Mouse (Mus musculus) heart, adult 18-20 months (tissue): ENCODE data around the gene 6030408B16Rik. TPM values are rescaled to one million over a fixed set of nuclear protein-coding genes. Genes with fewer than 3 reads are reported as not detected.
"Not testable (repeated sequence)": the region's sequence is repeated elsewhere in the genome, so short reads cannot be mapped to it uniquely, and the experiment has no call there.

Experiments
- DNase-seq, 2 experiments: peaks; one replicate each; pipeline ENCODE4 v3.0.0; 2021 to 2022; ENCODE audit warnings: mixed read lengths in 1 of 2
- total RNA-seq, 2 experiments: library from RNA; stranded (reverse); gene quantifications; 2 replicates each; pipeline ENCODE4 v1.2.3; 2021

Gene 6030408B16Rik
- total RNA-seq, 2 experiments from 2014 or later = 0.69 to 1.1 TPM

- no peak for DNase-seq
Measured at GRCm38 (mm10) chr15:101322106-101322505, 29.1 kb downstream of the 6030408B16Rik start.

DNA sequence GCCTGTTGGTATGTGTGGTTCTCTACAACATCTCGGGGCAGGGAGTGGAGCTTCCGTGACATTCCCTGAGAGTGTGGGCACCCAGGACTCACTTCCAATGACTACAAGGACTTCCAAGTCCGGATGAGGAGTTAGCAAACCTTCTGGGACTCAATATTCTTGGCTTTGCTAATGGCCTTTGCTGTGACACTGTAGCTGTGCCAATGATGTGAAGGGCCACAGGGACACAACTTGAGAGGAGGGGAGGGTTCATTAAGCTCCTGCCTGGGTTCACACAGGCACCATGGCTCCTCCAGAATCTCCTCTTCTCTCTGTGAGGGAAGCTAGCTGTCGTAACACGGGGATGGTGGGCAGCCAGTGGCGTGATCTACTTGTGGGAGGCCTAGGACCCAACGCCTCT is 29.6 kb downstream of the 6030408B16Rik start:
- no peak for DNase-seq

DNA sequence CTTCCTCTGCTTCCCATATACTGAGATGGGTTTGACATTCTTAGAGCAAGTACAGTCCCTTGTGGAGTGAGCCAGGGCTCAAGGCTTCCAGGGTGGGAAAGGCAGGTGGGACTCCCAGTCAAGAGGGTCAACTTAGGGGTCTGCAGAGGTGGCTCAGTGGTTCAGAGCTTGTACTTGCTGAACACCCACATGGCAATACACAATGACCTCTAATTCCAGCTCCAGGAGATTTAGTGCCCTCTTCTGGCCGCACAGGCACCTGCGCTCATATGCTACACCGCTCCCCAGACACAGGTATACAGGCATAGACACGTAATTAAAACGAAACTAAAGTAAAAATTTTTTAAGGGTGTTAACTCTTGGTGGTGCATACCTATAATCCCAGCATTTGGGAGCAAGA is 30.5 kb downstream of the 6030408B16Rik start:
- DNase-seq = no peak

- DNase-seq = not testable (repeated sequence)
Measured at GRCm38 (mm10) chr15:101324409-101324808, 31.4 kb downstream of the 6030408B16Rik start.

DNA sequence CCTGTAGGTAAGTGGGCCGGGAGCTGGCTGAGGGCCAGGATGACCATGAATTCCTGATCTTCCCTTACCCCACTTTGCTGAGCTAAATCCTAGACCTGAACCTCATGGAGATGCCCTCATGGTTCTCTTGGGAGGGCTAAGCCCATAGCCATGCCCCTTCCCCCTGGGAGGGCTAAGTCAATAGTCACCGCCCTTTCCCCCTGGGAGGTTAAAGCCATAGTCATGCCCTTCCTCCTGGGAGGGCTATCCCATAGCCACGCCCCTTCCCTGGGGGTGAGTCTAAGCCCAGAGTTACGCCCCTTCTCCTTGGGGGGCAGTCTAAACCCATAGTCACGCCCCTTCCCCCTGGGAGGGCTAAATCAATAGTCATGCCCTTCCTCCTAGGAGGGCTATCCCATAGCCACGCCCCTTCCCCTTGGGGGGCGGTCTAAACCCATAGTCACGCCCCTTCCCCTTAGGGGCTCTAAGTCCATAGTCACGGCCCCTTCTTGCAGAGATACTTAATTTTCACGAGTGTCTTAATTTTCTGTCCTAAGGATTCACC is 33.1 kb downstream of the 6030408B16Rik start:
- DNase-seq = peak in 1 of 2 experiments; percentile 27

DNA sequence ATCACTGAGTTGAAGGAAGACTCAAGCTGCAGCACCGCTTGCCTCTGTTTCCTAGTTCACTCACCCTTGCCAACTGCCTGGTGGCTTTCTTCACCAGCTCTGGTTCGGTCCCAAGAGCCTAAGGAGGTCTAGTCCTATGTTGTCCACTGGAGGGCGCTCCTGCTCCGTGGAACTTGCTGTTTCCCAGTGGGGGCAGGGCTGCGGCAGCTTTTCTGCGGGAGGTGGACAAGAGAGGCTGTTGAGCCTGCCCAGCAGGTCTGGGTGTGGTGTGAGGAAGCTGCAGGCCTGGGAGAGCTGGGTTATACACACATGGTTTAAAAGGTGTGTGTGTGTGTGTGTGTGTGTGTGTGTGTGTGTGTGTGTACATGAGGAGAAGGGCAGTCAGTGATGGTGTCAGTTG is 34.3 kb downstream of the 6030408B16Rik start:
- peak; percentile 83 to 93 for DNase-seq

- no peak for DNase-seq
Measured at GRCm38 (mm10) chr15:101328876-101329563, 36.0 kb downstream of the 6030408B16Rik start.

DNA sequence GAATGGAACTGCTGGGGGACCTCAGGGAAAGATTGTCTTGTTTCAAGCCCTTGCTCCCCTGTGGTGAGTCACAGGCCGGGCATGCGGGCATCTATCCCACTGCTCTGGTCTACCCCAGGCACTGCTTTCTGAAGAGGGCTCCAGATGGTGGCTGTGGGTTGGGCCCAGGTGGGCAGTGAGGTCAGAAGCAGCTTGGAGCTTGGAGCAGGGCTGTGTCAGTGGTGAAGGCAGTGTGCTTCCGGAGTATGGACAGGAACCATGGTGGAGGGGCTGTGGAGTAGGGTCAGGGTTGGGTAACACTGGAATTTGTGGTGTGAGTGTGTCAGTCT is 36.5 kb downstream of the 6030408B16Rik start:
- no peak for DNase-seq

- no peak for DNase-seq
Measured at GRCm38 (mm10) chr15:101331090-101331489, 38.1 kb downstream of the 6030408B16Rik start.

DNA sequence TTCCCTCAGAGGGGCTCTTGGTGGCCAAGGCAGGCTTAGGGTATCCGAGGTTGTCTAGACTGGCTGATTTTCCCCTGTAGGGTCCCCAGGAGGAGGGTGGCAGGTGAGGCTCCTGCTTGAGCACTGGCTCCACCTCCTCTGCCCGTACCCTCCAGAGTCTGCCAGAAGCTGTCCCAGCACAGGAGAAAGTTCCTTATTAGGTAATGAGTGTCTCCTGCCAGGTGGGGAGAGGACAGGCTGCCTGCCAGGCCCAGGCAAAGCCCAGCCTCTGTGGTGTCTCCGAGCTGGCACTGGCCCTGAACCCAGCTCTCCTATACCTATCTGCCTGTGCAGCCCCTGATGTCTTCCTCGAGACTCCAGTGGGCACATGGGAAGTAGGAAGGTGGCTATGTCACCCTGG is 39.4 kb downstream of the 6030408B16Rik start:
- DNase-seq = peak in 1 of 2 experiments; percentile 57

- no peak for DNase-seq
Measured at GRCm38 (mm10) chr15:101333165-101333564, 40.2 kb downstream of the 6030408B16Rik start.

- DNase-seq = no peak
Measured at GRCm38 (mm10) chr15:101333648-101334047, 40.6 kb downstream of the 6030408B16Rik start.

DNA sequence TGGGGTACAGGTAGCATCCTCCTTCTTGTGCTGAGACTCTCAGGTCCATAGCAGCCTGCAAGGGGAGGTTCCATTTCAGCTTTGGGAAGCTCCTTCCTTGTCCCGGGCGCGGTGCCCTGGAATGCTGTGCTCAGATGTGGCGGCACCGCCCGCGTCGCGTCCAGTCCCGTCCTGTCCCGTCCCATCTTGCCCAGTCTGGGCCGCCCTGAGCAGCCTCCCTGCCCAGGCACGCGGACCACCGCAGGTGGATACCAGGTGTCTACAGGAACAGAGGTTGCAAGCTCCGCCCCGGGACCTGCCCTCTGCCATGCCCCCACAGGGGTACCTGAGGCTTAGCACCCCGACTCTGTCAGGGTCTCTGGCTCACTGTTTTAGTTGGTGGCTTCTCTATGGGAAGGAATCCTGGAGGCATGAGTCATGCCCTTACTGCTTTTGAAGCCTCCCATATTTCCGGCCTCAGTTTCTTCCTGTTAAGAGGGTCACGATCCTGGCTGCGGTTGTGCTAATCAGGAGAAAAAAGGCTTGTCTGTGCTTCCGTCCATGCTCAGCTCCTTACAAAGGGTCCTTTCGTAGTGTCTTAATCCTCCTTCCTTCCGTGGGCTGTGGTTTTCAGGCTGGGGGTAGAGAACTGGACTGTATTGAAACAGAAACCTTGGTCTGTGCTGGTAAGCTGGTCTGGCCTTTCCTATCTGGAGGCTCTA is 43.6 kb downstream of the 6030408B16Rik start:
- peak in 1 of 2 experiments; percentile 52 for DNase-seq

DNA sequence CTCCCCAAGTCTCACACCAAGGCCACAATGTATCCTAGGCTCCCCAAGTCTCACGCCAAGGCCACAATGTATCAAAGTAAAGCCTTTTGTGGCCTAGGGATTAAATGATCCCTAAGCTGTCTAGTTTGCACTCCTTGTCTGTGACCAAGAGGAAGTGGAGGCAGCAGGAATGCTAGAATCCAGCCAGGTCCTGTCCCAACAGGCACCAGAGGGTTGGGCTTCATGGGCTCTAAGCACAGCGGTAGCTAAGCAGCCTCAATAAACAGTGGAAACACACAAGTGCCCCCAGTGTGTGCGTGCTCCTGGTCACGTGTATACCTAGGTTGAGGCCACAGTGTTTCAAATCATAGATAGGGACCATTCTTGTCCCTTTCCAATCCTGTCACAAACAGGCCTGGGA is 45.3 kb downstream of the 6030408B16Rik start:
- DNase-seq = peak in 1 of 2 experiments; percentile 61

DNA sequence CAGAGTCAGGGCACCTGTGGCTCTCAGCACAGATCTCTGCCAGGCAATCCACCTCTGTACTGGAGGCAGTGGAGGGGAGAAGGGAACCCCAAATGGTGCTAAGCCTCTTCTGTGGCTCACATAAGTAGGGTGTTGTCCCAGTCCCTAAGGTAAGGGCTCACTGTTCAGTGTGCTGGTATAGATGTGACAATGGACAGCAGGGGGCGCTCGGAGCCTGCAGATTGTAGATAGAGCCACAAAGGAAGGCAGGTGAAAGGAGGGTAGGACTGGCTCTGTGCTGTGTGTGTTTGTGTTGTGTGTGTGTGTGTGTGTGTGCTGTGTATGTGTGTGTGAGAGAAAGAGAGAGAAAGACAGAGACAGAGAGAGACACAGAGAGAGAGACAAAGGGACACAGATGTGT is 46.5 kb downstream of the 6030408B16Rik start:
- peak; percentile 80 to 95 for DNase-seq

GRCm38 (mm10) chr15:101341797-101342515 is 48.9 kb downstream of the 6030408B16Rik start:
- DNase-seq = peak; percentile 58 to 77

Other genes starting within 250 kb of the 6030408B16Rik start
- gene Gm47841, start 245.8 kb upstream of the 6030408B16Rik start, total RNA-seq = not detected
- gene Fignl2, start 214.6 kb upstream of the 6030408B16Rik start, total RNA-seq = 1 to 10 TPM; 1.1 to 1.2 TPM
- gene Ankrd33, start 177.5 kb upstream of the 6030408B16Rik start, total RNA-seq = not detected
- gene Acvrl1, start 164.7 kb upstream of the 6030408B16Rik start, total RNA-seq = 10 to 100 TPM; 26.5 to 27.9 TPM
- gene Acvr1b, start 119.1 kb upstream of the 6030408B16Rik start, total RNA-seq = 10 to 100 TPM in 1 of 2 experiments, 1 to 10 TPM in 1; 9.8 to 10.3 TPM
- 1 to 10 TPM; 8.7 to 9.7 TPM for gene Grasp, start 69.0 kb upstream of the 6030408B16Rik start, total RNA-seq
- 10 to 100 TPM in 1 of 2 experiments, 1 to 10 TPM in 1; 7.7 to 10.5 TPM for gene Nr4a1, start 38.9 kb upstream of the 6030408B16Rik start, total RNA-seq
- 10 to 100 TPM; 20.0 to 21.3 TPM for gene Atg101, start 8.9 kb upstream of the 6030408B16Rik start, total RNA-seq
- 1 to 10 TPM; 2.0 to 3.2 TPM for gene Krt80, start 77.0 kb downstream of the 6030408B16Rik start, total RNA-seq
- gene Krt7, start 117.8 kb downstream of the 6030408B16Rik start, total RNA-seq = 1 to 10 TPM; 1.9 to 4.1 TPM
- not detected for gene Krt87, start 145.6 kb downstream of the 6030408B16Rik start, total RNA-seq
- not detected for gene Krt88, start 154.5 kb downstream of the 6030408B16Rik start, total RNA-seq
- not detected for gene Krt81, start 170.5 kb downstream of the 6030408B16Rik start, total RNA-seq
- not detected for gene Krt86, start 180.3 kb downstream of the 6030408B16Rik start, total RNA-seq
- not detected for gene Krt83, start 198.3 kb downstream of the 6030408B16Rik start, total RNA-seq
- gene Gm49425, start 224.0 kb downstream of the 6030408B16Rik start, total RNA-seq = not detected
- gene Krt84, start 239.6 kb downstream of the 6030408B16Rik start, total RNA-seq = not detected